Mouse (Mus musculus) CD4-positive, CD25-positive, alpha-beta regulatory T cell, adult 9 weeks (primary cell): ENCODE data around the gene Mrps12. TPM values are rescaled to one million over a fixed set of nuclear protein-coding genes. Genes with fewer than 3 reads are reported as not detected.

Source experiments
- polyA plus RNA-seq: library from polyadenylated mRNA; unstranded; fragments of 100-300 nt; shearing (Covaris generic); gene quantifications from one replicate; pipeline ENCODE4 v1.2.1, GENCODE M21; 2017

Gene Mrps12
- 101 TPM for polyA plus RNA-seq

GRCm38 (mm10) chr7:28741709-28742438 lies at the start of gene Mrps12, which contains the start of gene Sars2:
Mrps12 (minus strand) TSS chr7:28741820.
Sars2 (plus strand) TSS chr7:28741992.

GRCm38 (mm10) chr7:28788307-28789195 lies 46.9 kb upstream of the Mrps12 start, which contains the start of gene Rinl:
Rinl (plus strand) TSS chr7:28788969.

GRCm38 (mm10) chr7:28767462-28767965 lies 25.9 kb upstream of the Mrps12 start, which contains the start of gene Nfkbib:
Nfkbib (minus strand) TSS chr7:28767512.

GRCm38 (mm10) chr7:28766173-28766879 lies 24.7 kb upstream of the Mrps12 start, which contains the start of gene Sirt2:
Sirt2 (plus strand) TSS chr7:28766735.

GRCm38 (mm10) chr7:28756079-28756478 lies 14.5 kb upstream of the Mrps12 start, which contains the start of gene Ccer2:
Ccer2 (plus strand) TSS chr7:28756174.

GRCm38 (mm10) chr7:28716590-28717281 lies 24.9 kb downstream of the Mrps12 start, which contains the start of gene Fbxo17:
Fbxo17 (plus strand) TSS chr7:28716804.

GRCm38 (mm10) chr7:28692545-28693320 lies 48.9 kb downstream of the Mrps12 start, which contains the start of gene Fbxo27:
Fbxo27 (plus strand) TSS chr7:28692849.

Other genes with a start within 250 kb of the Mrps12 start
- not detected for gene Ifnl2, start 231.4 kb downstream of the Mrps12 start, polyA plus RNA-seq
- gene Ifnl3, start 219.0 kb downstream of the Mrps12 start, polyA plus RNA-seq, result not detected
- gene Sycn, start 200.9 kb downstream of the Mrps12 start, polyA plus RNA-seq, result not detected
- gene Nccrp1, start 194.6 kb downstream of the Mrps12 start, polyA plus RNA-seq, result not detected
- gene Samd4b, start 143.7 kb downstream of the Mrps12 start, polyA plus RNA-seq, result 4.4 TPM
- 5.0 TPM for gene Pak4, start 143.6 kb downstream of the Mrps12 start, polyA plus RNA-seq
- not detected for gene Acp7, start 110.5 kb downstream of the Mrps12 start, polyA plus RNA-seq
- gene Fbxo27, start 49.0 kb downstream of the Mrps12 start, polyA plus RNA-seq, result 3.8 TPM
- gene Fbxo17, start 25.0 kb downstream of the Mrps12 start, polyA plus RNA-seq, result 8.0 TPM
- 23.2 TPM for gene Sars2, start 172 bp upstream of the Mrps12 start, polyA plus RNA-seq
- gene Ccer2, start 14.4 kb upstream of the Mrps12 start, polyA plus RNA-seq, result not detected
- gene Sirt2, start 24.9 kb upstream of the Mrps12 start, polyA plus RNA-seq, result 88.8 TPM
- gene Nfkbib, start 25.7 kb upstream of the Mrps12 start, polyA plus RNA-seq, result 131 TPM
- gene Rinl, start 47.1 kb upstream of the Mrps12 start, polyA plus RNA-seq, result 254 TPM
- gene Hnrnpl, start 66.7 kb upstream of the Mrps12 start, polyA plus RNA-seq, result 106 TPM
- 216 TPM for gene Ech1, start 83.4 kb upstream of the Mrps12 start, polyA plus RNA-seq
- gene Lgals4, start 92.0 kb upstream of the Mrps12 start, polyA plus RNA-seq, result 26.3 TPM
- 2.8 TPM for gene Lgals7, start 122.0 kb upstream of the Mrps12 start, polyA plus RNA-seq
- gene Capn12, start 139.6 kb upstream of the Mrps12 start, polyA plus RNA-seq, result 0.25 TPM
- gene Actn4, start 220.5 kb upstream of the Mrps12 start, polyA plus RNA-seq, result 203 TPM
- gene Eif3k, start 240.0 kb upstream of the Mrps12 start, polyA plus RNA-seq, result 453 TPM
- 90.6 TPM for gene Map4k1, start 240.2 kb upstream of the Mrps12 start, polyA plus RNA-seq